In the genomic region with DNA sequence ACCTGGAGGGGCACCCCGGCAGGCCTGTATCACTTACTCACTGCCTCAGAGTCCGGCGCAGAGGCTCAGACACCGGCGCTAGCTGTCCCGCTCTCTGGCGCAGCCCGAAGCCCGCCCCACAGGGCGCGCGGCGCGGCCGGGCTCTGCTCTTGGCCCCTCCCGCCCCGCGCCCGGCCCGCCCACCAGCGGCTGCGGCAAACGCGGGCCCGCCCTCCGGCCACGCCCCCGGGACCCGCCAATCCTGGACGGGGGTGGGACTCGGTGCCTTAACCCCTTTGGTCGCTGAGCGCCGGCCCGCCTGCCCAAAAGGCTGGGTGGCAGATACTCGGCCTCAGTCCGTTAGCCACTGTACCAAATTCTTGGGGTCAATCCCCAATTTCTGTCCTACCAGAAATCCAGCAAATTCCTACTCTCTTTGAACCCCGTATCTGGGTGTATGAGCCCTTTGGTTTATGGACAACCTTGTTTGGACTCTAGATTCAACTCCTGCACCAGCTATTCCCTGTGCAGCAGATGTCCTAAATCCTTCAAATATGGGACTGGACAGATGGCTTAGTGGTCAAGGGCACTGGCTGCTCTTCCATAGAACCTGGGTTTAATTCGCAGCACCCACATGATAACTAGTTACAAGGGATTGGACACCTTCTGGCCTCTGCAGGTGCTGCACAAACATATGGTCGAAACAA, we compare ENCODE assay signal across 8 mouse cellular contexts. TPM values are rescaled to one million over a fixed set of nuclear protein-coding genes. Genes with fewer than 3 reads are reported as not detected.
A peak's percentile ranks its signal among the peaks of the same experiment; 100 is the strongest.
DNase-seq lines count a peak whose midpoint lies in the region; ATAC-seq and TF ChIP-seq lines count a peak whose summit lies in the region.

A gene (minus strand): TSS at position 120 of the 686 bp plus-strand sequence.

- WGBS in forebrain, embryonic 14.5 days: 3% methylated on average over 37 of the region's 40 CpGs
- WGBS in large intestine, adult 2 months: 3% methylated on average over 36 of the region's 40 CpGs
- 4% methylated on average over 35 of the region's 40 CpGs for WGBS in liver, embryonic 16.5 days (ENCODE audit: insufficient replicate concordance)
- 3% methylated on average over 40 of the region's 40 CpGs for WGBS in neural tube, embryonic 12.5 days

- intact Hi-C loops in heart, postnatal 10 days (cut with DNase I): no loop called here

- H3K4me1 ChIP-seq in ES-Bruce4 (ENCODE audit: control insufficient read depth, insufficient read depth, low read length): no peaks in the 10 kb centered on the region
- H3K4me1 ChIP-seq in forebrain, embryonic 14.5 days (ENCODE audit: control insufficient read depth, insufficient read depth, low read length): peaks cover 10% of the 10 kb centered on the region
- H3K4me1 ChIP-seq in liver, embryonic 16.5 days (ENCODE audit: control insufficient read depth, low read depth, low read length): peaks cover 12% of the 10 kb centered on the region
- peaks cover 5% of the 10 kb centered on the region for H3K4me1 ChIP-seq in neural tube, embryonic 12.5 days

- TF ChIP-seq CTCF in ES-Bruce4 (IDR thresholded peaks at IDR 0.05; ENCODE audit: low read depth, low read length): no peak

- H3K27me3 ChIP-seq in ES-Bruce4 (ENCODE audit: control insufficient read depth, insufficient read depth, low read length, poor library complexity, severe bottlenecking): no peaks in the 10 kb centered on the region
- H3K27me3 ChIP-seq in forebrain, embryonic 14.5 days (replicated peaks; ENCODE audit: control insufficient read depth, insufficient read depth, low read length): 0 out of 2 replicates have a peak, but pooled peaks cover 4% of the 10 kb centered on the region
- peaks cover 13% of the 10 kb centered on the region for H3K27me3 ChIP-seq in liver, embryonic 16.5 days (ENCODE audit: control insufficient read depth, insufficient read depth, low read depth, low read length)
- peaks cover 30% of the 10 kb centered on the region for H3K27me3 ChIP-seq in neural tube, embryonic 12.5 days (replicated peaks)

- H3K4me3 ChIP-seq in ES-Bruce4 (ENCODE audit: low read depth, low read length): peak within 1 kb of the TSS; percentile 86
- peak within 1 kb of the TSS; percentile 71 for H3K4me3 ChIP-seq in forebrain, embryonic 14.5 days (ENCODE audit: low read depth, low read length)
- peak within 1 kb of the TSS; percentile 73 for H3K4me3 ChIP-seq in liver, embryonic 16.5 days (ENCODE audit: low read depth, low read length)
- peak within 1 kb of the TSS; percentile 68 for H3K4me3 ChIP-seq in neural tube, embryonic 12.5 days

- TF ChIP-seq POLR2A in ES-Bruce4 (IDR thresholded peaks at IDR 0.05; ENCODE audit: insufficient read depth, low read length): no peak

- no peaks in the 10 kb centered on the region for H3K9me3 ChIP-seq in ES-Bruce4 (replicated peaks; ENCODE audit: control insufficient read depth, insufficient read depth, low read length, poor library complexity, severe bottlenecking)
- H3K9me3 ChIP-seq in forebrain, embryonic 14.5 days (replicated peaks; ENCODE audit: control insufficient read depth, low read length): no peaks in the 10 kb centered on the region
- H3K9me3 ChIP-seq in liver, embryonic 16.5 days (replicated peaks; ENCODE audit: control insufficient read depth, low read length): no peaks in the 10 kb centered on the region
- no peaks in the 10 kb centered on the region for H3K9me3 ChIP-seq in neural tube, embryonic 12.5 days

- peak; percentile 95 for ATAC-seq in forebrain, embryonic 14.5 days
- peak; percentile 99 for ATAC-seq in liver, embryonic 16.5 days (ENCODE audit: low read depth)
- peak; percentile 95 for ATAC-seq in neural tube, embryonic 12.5 days (ENCODE audit: low FRiP score, low read depth)

- H3K27ac ChIP-seq in ES-Bruce4 (ENCODE audit: insufficient read depth, low read length): no peak within 1 kb of the TSS
- peak within 1 kb of the TSS; percentile 44; the same call in 1 of the 2 replicates for H3K27ac ChIP-seq in forebrain, embryonic 14.5 days (ENCODE audit: low read depth, low read length)
- H3K27ac ChIP-seq in liver, embryonic 16.5 days (ENCODE audit: low read length): peak within 1 kb of the TSS; percentile 39
- 0 out of 2 replicates have a peak within 1 kb of the TSS, but pooled peaks have one; percentile 37 for H3K27ac ChIP-seq in neural tube, embryonic 12.5 days

- peak within 1 kb of the TSS; percentile 65 for H3K9ac ChIP-seq in ES-Bruce4 (ENCODE audit: low read depth, poor library complexity, severe bottlenecking)
- H3K9ac ChIP-seq in forebrain, embryonic 14.5 days (ENCODE audit: low read length): peak within 1 kb of the TSS; percentile 77
- peak within 1 kb of the TSS; percentile 77 for H3K9ac ChIP-seq in liver, embryonic 16.5 days (ENCODE audit: low read depth, low read length)
- peak within 1 kb of the TSS; percentile 77 for H3K9ac ChIP-seq in neural tube, embryonic 12.5 days

- peak; percentile 94 for DNase-seq in cerebellum, adult 11 months
- DNase-seq in forebrain, embryonic 14.5 days (ENCODE audit: low spot score): peak; percentile 93
- peak; percentile 94 to 95 for DNase-seq in heart, postnatal 10 days
- DNase-seq in large intestine, adult 2 months (ENCODE audit: low read depth, low spot score): no peak
- DNase-seq in telencephalon, adult 2 months (ENCODE audit: low read depth, low spot score): peak; percentile 60

- no peaks in the 10 kb centered on the region for H3K36me3 ChIP-seq in ES-Bruce4 (ENCODE audit: control insufficient read depth, insufficient read depth, low read length, poor library complexity, severe bottlenecking)
- no peaks in the 10 kb centered on the region for H3K36me3 ChIP-seq in forebrain, embryonic 14.5 days (ENCODE audit: control insufficient read depth, insufficient read depth, low read length)
- H3K36me3 ChIP-seq in liver, embryonic 16.5 days (ENCODE audit: control insufficient read depth, insufficient read depth): no peaks in the 10 kb centered on the region
- 0 out of 2 replicates have a peak, but pooled peaks cover 6% of the 10 kb centered on the region for H3K36me3 ChIP-seq in neural tube, embryonic 12.5 days

- H3K4me2 ChIP-seq in forebrain, embryonic 14.5 days (ENCODE audit: low read length): peak within 1 kb of the TSS; percentile 86
- peak within 1 kb of the TSS; percentile 99 for H3K4me2 ChIP-seq in liver, embryonic 16.5 days (ENCODE audit: low read depth, low read length)
- peak within 1 kb of the TSS; percentile 95 for H3K4me2 ChIP-seq in neural tube, embryonic 12.5 days (replicated peaks)

- TF ChIP-seq EP300 in ES-Bruce4 (IDR thresholded peaks at IDR 0.05; ENCODE audit: insufficient read depth, low read depth, low read length): no peak

RNA-seq across cellular contexts. Expression of the gene that starts here (rescaled TPM):
- 2.4 and 2.8 TPM in 2 replicates for polyA plus RNA-seq in ES-Bruce4 (2011; ENCODE audit: insufficient read depth, insufficient read length, low read depth, missing spikeins)
- polyA plus RNA-seq in forebrain, embryonic 14.5 days (2014; fragmentation: Nextera tagmentation; extraction: Ambion mirVana): 1.6 and 2.5 TPM in 2 replicates
- total RNA-seq in heart, postnatal 10 days (2021): 1 to 10 TPM; 3.8 to 4.0 TPM
- polyA plus RNA-seq in large intestine, adult 2 months (2012; rRNA removed): 61.7 and 64.3 TPM in 2 replicates
- polyA plus RNA-seq in liver, embryonic 16.5 days (2015; fragmentation: Nextera tagmentation; extraction: Ambion mirVana): 1.6 and 1.9 TPM in 2 replicates
- 7.5 and 8.2 TPM in 2 replicates for polyA plus RNA-seq in neural tube, embryonic 12.5 days (2016; fragmentation: Nextera tagmentation; extraction: Ambion mirVana)
